Mouse (Mus musculus): Measurements from ENCODE around the gene Klk9. TPM values are rescaled to one million over a fixed set of nuclear protein-coding genes. Genes with fewer than 3 reads are reported as not detected.

Klk9 gene
- polyA plus RNA-seq, 1 experiment from 2014 or later: 0.08 TPM

GRCm38 (mm10) chr7:43771916-43772315 is 19.8 kb upstream of the Klk9 start:
- Histone ChIP-seq H3K9me3 (replicated peaks; ENCODE audit: low read length) (no peaks in the 10 kb centered on the region), H3K4me1 (replicated peaks; ENCODE audit: insufficient read depth, low read length) (no peaks in the 10 kb centered on the region), H3K27me3 (ENCODE audit: insufficient read depth, low read length) (no peaks in the 10 kb centered on the region), H3K9ac (ENCODE audit: low read depth, low read length) (no peak overlapping the region), H3K36me3 (ENCODE audit: insufficient read depth, low read length) (no peaks in the 10 kb centered on the region), H3K4me2 (ENCODE audit: low read length) (no peak overlapping the region), H3K4me3 (replicated peaks; ENCODE audit: low read depth, low read length) (no peak overlapping the region), H3K27ac (no peak overlapping the region)
- DNase-seq (ENCODE audit: low spot score) (no peak), ATAC-seq (replicated peaks; ENCODE audit: low FRiP score, low read depth) (no peak)
- no peak for TF ChIP-seq CTCF (IDR thresholded peaks at IDR 0.05; ENCODE audit: low read depth)
- 92% methylated on average over 6 of the region's 6 CpGs for WGBS

GRCm38 (mm10) chr7:43772901-43773300 is 18.8 kb upstream of the Klk9 start:
- WGBS: 66% methylated on average over 3 of the region's 3 CpGs
- TF ChIP-seq CTCF (IDR thresholded peaks at IDR 0.05; ENCODE audit: low read depth): no peak
- Histone ChIP-seq H3K36me3 (ENCODE audit: insufficient read depth, low read length) (no peaks in the 10 kb centered on the region), H3K9me3 (replicated peaks; ENCODE audit: low read length) (no peaks in the 10 kb centered on the region), H3K4me2 (ENCODE audit: low read length) (no peak overlapping the region), H3K27ac (no peak overlapping the region), H3K27me3 (ENCODE audit: insufficient read depth, low read length) (no peaks in the 10 kb centered on the region), H3K4me1 (replicated peaks; ENCODE audit: insufficient read depth, low read length) (no peaks in the 10 kb centered on the region), H3K9ac (ENCODE audit: low read depth, low read length) (no peak overlapping the region), H3K4me3 (replicated peaks; ENCODE audit: low read depth, low read length) (no peak overlapping the region)
- DNase-seq (ENCODE audit: low spot score) (no peak), ATAC-seq (replicated peaks; ENCODE audit: low FRiP score, low read depth) (no peak)

GRCm38 (mm10) chr7:43774364-43774763 is 17.3 kb upstream of the Klk9 start, which contains the start of gene Klk11:
TSS of gene Klk11 (plus strand) at chr7:43774604.
- Histone ChIP-seq H3K4me1 (replicated peaks; ENCODE audit: insufficient read depth, low read length) (no peaks in the 10 kb centered on the region), H3K36me3 (ENCODE audit: insufficient read depth, low read length) (no peaks in the 10 kb centered on the region), H3K9me3 (replicated peaks; ENCODE audit: low read length) (no peaks in the 10 kb centered on the region), H3K4me3 (replicated peaks; ENCODE audit: low read depth, low read length) (no peak within 1 kb of the TSS), H3K4me2 (ENCODE audit: low read length) (no peak within 1 kb of the TSS), H3K27me3 (ENCODE audit: insufficient read depth, low read length) (no peaks in the 10 kb centered on the region), H3K9ac (ENCODE audit: low read depth, low read length) (no peak within 1 kb of the TSS), H3K27ac (no peak within 1 kb of the TSS)
- ATAC-seq (replicated peaks; ENCODE audit: low FRiP score, low read depth) (no peak), DNase-seq (ENCODE audit: low spot score) (no peak)
- WGBS: 96% methylated on average over 5 of the region's 5 CpGs
- TF ChIP-seq CTCF (IDR thresholded peaks at IDR 0.05; ENCODE audit: low read depth): no peak

- Histone ChIP-seq H3K36me3 (ENCODE audit: insufficient read depth, low read length) (no peaks in the 10 kb centered on the region), H3K4me2 (ENCODE audit: low read length) (no peak overlapping the region), H3K9ac (ENCODE audit: low read depth, low read length) (no peak overlapping the region), H3K9me3 (replicated peaks; ENCODE audit: low read length) (no peaks in the 10 kb centered on the region), H3K27ac (no peak overlapping the region), H3K4me3 (replicated peaks; ENCODE audit: low read depth, low read length) (no peak overlapping the region), H3K4me1 (replicated peaks; ENCODE audit: insufficient read depth, low read length) (no peaks in the 10 kb centered on the region), H3K27me3 (ENCODE audit: insufficient read depth, low read length) (no peaks in the 10 kb centered on the region)
- WGBS: 71% methylated on average over 6 of the region's 6 CpGs
- no peak for TF ChIP-seq CTCF (IDR thresholded peaks at IDR 0.05; ENCODE audit: low read depth)
- ATAC-seq (replicated peaks; ENCODE audit: low FRiP score, low read depth): no peak
- no peak for DNase-seq (ENCODE audit: low spot score)
These were observed 16.9 kb upstream of the Klk9 start for GRCm38 (mm10) chr7:43774802-43775201.

GRCm38 (mm10) chr7:43775311-43776057 is 16.2 kb upstream of the Klk9 start:
- H3K4me2 ChIP-seq (ENCODE audit: low read length): no peak overlapping the region
- H3K36me3 ChIP-seq (ENCODE audit: insufficient read depth, low read length): no peaks in the 10 kb centered on the region
- ATAC-seq (replicated peaks; ENCODE audit: low FRiP score, low read depth) (no peak), DNase-seq (ENCODE audit: low spot score) (no peak)
- H3K27me3 ChIP-seq (ENCODE audit: insufficient read depth, low read length): no peaks in the 10 kb centered on the region
- H3K9ac ChIP-seq (ENCODE audit: low read depth, low read length): no peak overlapping the region
- TF ChIP-seq CTCF (IDR thresholded peaks at IDR 0.05; ENCODE audit: low read depth): no peak
- H3K9me3 ChIP-seq (replicated peaks; ENCODE audit: low read length): no peaks in the 10 kb centered on the region
- WGBS: 47% methylated on average over 7 of the region's 7 CpGs
- no peak overlapping the region for H3K4me3 ChIP-seq (replicated peaks; ENCODE audit: low read depth, low read length)
- no peaks in the 10 kb centered on the region for H3K4me1 ChIP-seq (replicated peaks; ENCODE audit: insufficient read depth, low read length)
- no peak overlapping the region for H3K27ac ChIP-seq

GRCm38 (mm10) chr7:43776506-43776905 is 15.2 kb upstream of the Klk9 start:
- H3K27ac ChIP-seq: no peak overlapping the region
- no peak overlapping the region for H3K4me2 ChIP-seq (ENCODE audit: low read length)
- H3K4me3 ChIP-seq (replicated peaks; ENCODE audit: low read depth, low read length): no peak overlapping the region
- no peak overlapping the region for H3K9ac ChIP-seq (ENCODE audit: low read depth, low read length)
- no peaks in the 10 kb centered on the region for H3K36me3 ChIP-seq (ENCODE audit: insufficient read depth, low read length)
- ATAC-seq (replicated peaks; ENCODE audit: low FRiP score, low read depth): no peak
- no peak for DNase-seq (ENCODE audit: low spot score)
- H3K27me3 ChIP-seq (ENCODE audit: insufficient read depth, low read length): no peaks in the 10 kb centered on the region
- 77% methylated on average over 5 of the region's 5 CpGs for WGBS
- H3K9me3 ChIP-seq (replicated peaks; ENCODE audit: low read length): no peaks in the 10 kb centered on the region
- TF ChIP-seq CTCF (IDR thresholded peaks at IDR 0.05; ENCODE audit: low read depth): no peak
- no peaks in the 10 kb centered on the region for H3K4me1 ChIP-seq (replicated peaks; ENCODE audit: insufficient read depth, low read length)

- TF ChIP-seq CTCF (IDR thresholded peaks at IDR 0.05; ENCODE audit: low read depth): no peak
- DNase-seq (ENCODE audit: low spot score): no peak
These were observed 14.3 kb upstream of the Klk9 start for GRCm38 (mm10) chr7:43777423-43777822.

More at GRCm38 (mm10) chr7:43777423-43777822, 14.3 kb upstream of the Klk9 start:
- H3K4me1 ChIP-seq (replicated peaks; ENCODE audit: insufficient read depth, low read length): no peaks in the 10 kb centered on the region
- H3K4me2 ChIP-seq (ENCODE audit: low read length): no peak overlapping the region
- no peak overlapping the region for H3K9ac ChIP-seq (ENCODE audit: low read depth, low read length)
- no peaks in the 10 kb centered on the region for H3K27me3 ChIP-seq (ENCODE audit: insufficient read depth, low read length)
- H3K27ac ChIP-seq: no peak overlapping the region
- ATAC-seq (replicated peaks; ENCODE audit: low FRiP score, low read depth): no peak
- 86% methylated on average over 12 of the region's 12 CpGs for WGBS
- no peaks in the 10 kb centered on the region for H3K36me3 ChIP-seq (ENCODE audit: insufficient read depth, low read length)
- H3K4me3 ChIP-seq (replicated peaks; ENCODE audit: low read depth, low read length): no peak overlapping the region
- no peaks in the 10 kb centered on the region for H3K9me3 ChIP-seq (replicated peaks; ENCODE audit: low read length)
